10 mouse cellular contexts compared by ENCODE assay signal in the genomic region with DNA sequence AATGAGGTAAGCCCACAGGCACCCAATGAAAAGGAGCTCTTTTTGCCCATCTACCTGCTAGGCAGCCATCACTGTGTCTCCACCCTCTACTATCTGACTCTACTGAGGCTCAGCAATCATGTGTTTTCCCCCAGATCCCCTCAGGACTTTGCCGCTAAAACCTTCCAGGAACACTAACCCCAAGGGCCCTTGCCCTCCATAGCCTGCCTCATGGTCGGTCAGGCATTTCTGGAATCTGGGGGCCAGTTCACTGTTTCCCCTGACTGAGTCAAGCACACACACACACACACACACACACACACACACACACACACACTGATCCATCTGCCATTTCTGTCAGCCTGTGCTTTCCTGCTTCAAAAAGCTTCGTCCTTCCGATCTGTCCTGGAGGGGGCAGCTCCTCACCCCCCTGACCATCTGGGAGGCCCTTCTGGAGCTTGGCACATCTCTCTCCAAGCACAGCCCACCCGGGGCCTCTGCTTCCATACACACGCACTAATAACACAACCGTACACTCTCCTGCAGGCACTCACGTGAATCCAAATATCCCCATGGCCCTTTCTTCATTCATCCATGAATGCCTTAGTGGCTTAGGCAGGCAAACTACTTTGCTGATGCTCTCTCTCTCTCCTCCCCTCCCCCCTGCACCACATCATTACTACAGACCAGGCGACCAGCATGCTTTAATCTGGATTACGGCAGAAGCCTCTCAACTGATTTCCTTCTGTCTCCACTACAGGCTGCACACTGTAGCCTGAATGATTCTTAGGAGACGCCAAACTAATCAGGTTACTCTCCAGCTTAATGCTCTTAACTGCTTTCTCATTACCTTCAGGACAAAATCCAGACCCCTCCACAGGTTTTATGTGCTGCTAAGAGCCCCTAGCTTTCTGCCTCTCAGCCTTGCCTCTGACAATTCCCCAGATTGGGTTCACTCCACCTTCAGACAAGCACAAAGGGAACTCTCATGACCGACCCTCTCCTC. TPM values are rescaled to one million over a fixed set of nuclear protein-coding genes. Genes with fewer than 3 reads are reported as not detected.
A peak's percentile ranks its signal among the peaks of the same experiment; 100 is the strongest.
DNase-seq lines count a peak whose midpoint lies in the region; ATAC-seq and TF ChIP-seq lines count a peak whose summit lies in the region.
"Had no signal": no experiment of that assay in that cellular context is flagged by ENCODE, and none has a peak within 500 bp of the region (broad histone marks: within the 10 kb centered on the region; RNA-seq: fewer than 3 reads in every experiment).

No protein-coding gene starts in this region.

- H3K9ac ChIP-seq in heart, embryonic 13.5 days: peak overlapping the region; percentile 40; the same call in 1 of the 2 replicates
- H3K9ac ChIP-seq in forebrain, embryonic 14.5 days (ENCODE audit: low read length): peak overlapping the region; percentile 43
- peak overlapping the region; percentile 69 for H3K9ac ChIP-seq in midbrain, embryonic 13.5 days (replicated peaks)
- H3K9ac ChIP-seq in heart, adult 2 months (ENCODE audit: low read depth, low read length): no peak overlapping the region
- H3K9ac ChIP-seq: lung, embryonic 15.5 days had no signal

- no peak for TF ChIP-seq POLR2A in heart, adult 2 months (IDR thresholded peaks at IDR 0.05; ENCODE audit: insufficient read depth, low read depth, low read length)

- peaks cover 49% of the 10 kb centered on the region for H3K36me3 ChIP-seq in heart, embryonic 13.5 days
- peaks cover 57% of the 10 kb centered on the region for H3K36me3 ChIP-seq in forebrain, embryonic 14.5 days (ENCODE audit: control insufficient read depth, insufficient read depth, low read length)
- peaks cover 56% of the 10 kb centered on the region for H3K36me3 ChIP-seq in midbrain, embryonic 13.5 days
- no peaks in the 10 kb centered on the region for H3K36me3 ChIP-seq in heart, adult 2 months (ENCODE audit: control insufficient read depth, insufficient read depth, low read length)

- WGBS in heart, embryonic 13.5 days: 34% methylated on average over 12 of the region's 12 CpGs
- WGBS in forebrain, embryonic 14.5 days: 10% methylated on average over 12 of the region's 12 CpGs
- 6% methylated on average over 12 of the region's 12 CpGs for WGBS in midbrain, embryonic 13.5 days
- whole genome bisulfite sequencing in heart, adult 2 months: 62% methylated on average over 12 of the region's 12 CpGs

- H3K4me2 ChIP-seq in heart, embryonic 13.5 days: no peak overlapping the region; the same call in 1 of the 2 replicates
- peak overlapping the region; percentile 46 for H3K4me2 ChIP-seq in forebrain, embryonic 14.5 days (ENCODE audit: low read length)
- H3K4me2 ChIP-seq in midbrain, embryonic 13.5 days (replicated peaks): peak overlapping the region; percentile 66
- H3K4me2 ChIP-seq: lung, embryonic 15.5 days had no signal

- intact Hi-C loops in heart, adult 2 months (cut with DNase I): no loop called here

- TF ChIP-seq CTCF in heart, adult 2 months (IDR thresholded peaks at IDR 0.05): no peak

- H3K4me1 ChIP-seq in heart, embryonic 13.5 days: peaks cover 40% of the 10 kb centered on the region
- H3K4me1 ChIP-seq in forebrain, embryonic 14.5 days (ENCODE audit: control insufficient read depth, insufficient read depth, low read length): peaks cover 29% of the 10 kb centered on the region
- H3K4me1 ChIP-seq in midbrain, embryonic 13.5 days (replicated peaks): peaks cover 61% of the 10 kb centered on the region
- peaks cover 2% of the 10 kb centered on the region; the same call in 1 of the 2 replicates for H3K4me1 ChIP-seq in heart, adult 2 months (ENCODE audit: control insufficient read depth, insufficient read depth, low read length)

- H3K27me3 ChIP-seq in heart, embryonic 13.5 days (replicated peaks): no peaks in the 10 kb centered on the region
- H3K27me3 ChIP-seq in forebrain, embryonic 14.5 days (replicated peaks; ENCODE audit: control insufficient read depth, insufficient read depth, low read length): no peaks in the 10 kb centered on the region
- no peaks in the 10 kb centered on the region for H3K27me3 ChIP-seq in midbrain, embryonic 13.5 days
- H3K27me3 ChIP-seq in heart, adult 2 months (ENCODE audit: control insufficient read depth, insufficient read depth, low read length): no peaks in the 10 kb centered on the region
- H3K27me3 ChIP-seq: lung, embryonic 15.5 days had no signal

- DNase-seq in heart, adult 9 months (ENCODE audit: low spot score in 2 of 2): no peak
- DNase-seq in cerebellum, adult 11-12 months: peak; percentile 94
- peak; percentile 49 for DNase-seq in forebrain, embryonic 14.5 days (ENCODE audit: low spot score)
- no peak for DNase-seq in heart, adult 2 months

- no peaks in the 10 kb centered on the region for H3K9me3 ChIP-seq in heart, embryonic 13.5 days
- no peaks in the 10 kb centered on the region for H3K9me3 ChIP-seq in forebrain, embryonic 14.5 days (replicated peaks; ENCODE audit: control insufficient read depth, low read length)
- no peaks in the 10 kb centered on the region for H3K9me3 ChIP-seq in midbrain, embryonic 13.5 days
- H3K9me3 ChIP-seq: lung, embryonic 15.5 days had no signal

- no peak for ATAC-seq in heart, embryonic 13.5 days (ENCODE audit: extremely low read depth, insufficient number of reproducible peaks, low FRiP score, low TSS enrichment)
- ATAC-seq in forebrain, embryonic 14.5 days: peak; percentile 38
- ATAC-seq in midbrain, embryonic 13.5 days: peak; percentile 63
- no peak for ATAC-seq in megakaryocyte, adult 5-6 weeks (ENCODE audit: poor library complexity, severe bottlenecking)
- ATAC-seq in monocyte, adult 5-6 weeks (replicated peaks; ENCODE audit: insufficient number of reproducible peaks, low FRiP score, low TSS enrichment, poor library complexity, severe bottlenecking): no peak

- no peak overlapping the region for H3K27ac ChIP-seq in heart, embryonic 13.5 days (replicated peaks)
- H3K27ac ChIP-seq in forebrain, embryonic 14.5 days (ENCODE audit: low read depth, low read length): peak overlapping the region; percentile 90
- H3K27ac ChIP-seq in midbrain, embryonic 13.5 days: peak overlapping the region; percentile 93
- no peak overlapping the region for H3K27ac ChIP-seq in heart, adult 2 months
- H3K27ac ChIP-seq: lung, embryonic 15.5 days had no signal

- TF ChIP-seq EP300 in heart, adult 2 months (IDR thresholded peaks at IDR 0.05; ENCODE audit: insufficient read depth, low read depth, low read length): no peak

- H3K4me3 ChIP-seq in heart, embryonic 13.5 days: no peak overlapping the region
- peak overlapping the region; percentile 14 for H3K4me3 ChIP-seq in forebrain, embryonic 14.5 days (ENCODE audit: low read depth, low read length)
- H3K4me3 ChIP-seq in midbrain, embryonic 13.5 days (replicated peaks): peak overlapping the region; percentile 38
- H3K4me3 ChIP-seq in heart, adult 2 months: no peak overlapping the region
- H3K4me3 ChIP-seq: lung, embryonic 15.5 days had no signal

- H3K79me2 ChIP-seq in heart, adult 2 months (replicated peaks; ENCODE audit: control insufficient read depth, insufficient read depth, low read length): 0 out of 2 replicates have a peak, but pooled peaks cover 1% of the 10 kb centered on the region

RNA-seq across cellular contexts. Expression of gene Apbb1, which starts 11.6 kb away (rescaled TPM):
- 45.6 and 48.3 TPM in 2 replicates for polyA plus RNA-seq in heart, embryonic 13.5 days (2015; fragmentation: Nextera tagmentation; extraction: Ambion mirVana)
- 188 and 228 TPM in 2 replicates for polyA plus RNA-seq in forebrain, embryonic 14.5 days (2014; fragmentation: Nextera tagmentation; extraction: Ambion mirVana)
- 234 and 240 TPM in 2 replicates for polyA plus RNA-seq in midbrain, embryonic 13.5 days (2015; fragmentation: Nextera tagmentation; extraction: Ambion mirVana)
- 1.6 and 1.9 TPM in 2 replicates for total RNA-seq in megakaryocyte, adult 5-6 weeks (2015)
- total RNA-seq in megakaryocyte, adult 5-6 weeks (2017): 3.7 and 9.5 TPM in 2 replicates
- total RNA-seq in monocyte, adult 5-6 weeks (2017): 6.0 to 25.3 TPM (median 10.9 TPM) in 3 replicates
- total RNA-seq in heart, adult 2 months (2021): 100 to 1,000 TPM; 123 to 147 TPM
- 259 and 333 TPM in 2 replicates for polyA plus RNA-seq in heart, adult 2 months (2012; rRNA removed)

RNA-seq across cellular contexts. Expression of gene Smpd1, which starts 15.6 kb away (rescaled TPM):
- 50.0 and 55.7 TPM in 2 replicates for polyA plus RNA-seq in heart, embryonic 13.5 days (2015; fragmentation: Nextera tagmentation; extraction: Ambion mirVana)
- 79.9 and 88.5 TPM in 2 replicates for polyA plus RNA-seq in forebrain, embryonic 14.5 days (2014; fragmentation: Nextera tagmentation; extraction: Ambion mirVana)
- polyA plus RNA-seq in midbrain, embryonic 13.5 days (2015; fragmentation: Nextera tagmentation; extraction: Ambion mirVana): 66.3 and 68.9 TPM in 2 replicates
- 25.8 and 26.1 TPM in 2 replicates for total RNA-seq in megakaryocyte, adult 5-6 weeks (2015)
- total RNA-seq in megakaryocyte, adult 5-6 weeks (2017): 24.7 and 33.3 TPM in 2 replicates
- 20.2 to 29.2 TPM (median 28.0 TPM) in 3 replicates for total RNA-seq in monocyte, adult 5-6 weeks (2017)
- total RNA-seq in heart, adult 2 months (2021): 100 to 1,000 TPM; 154 to 186 TPM
- 190 and 211 TPM in 2 replicates for polyA plus RNA-seq in heart, adult 2 months (2012; rRNA removed)

RNA-seq across cellular contexts. Expression of gene Hpx, which starts 30.1 kb away (rescaled TPM):
- polyA plus RNA-seq in heart, embryonic 13.5 days (2015; fragmentation: Nextera tagmentation; extraction: Ambion mirVana): 0.72 and 5.2 TPM in 2 replicates
- polyA plus RNA-seq in forebrain, embryonic 14.5 days (2014; fragmentation: Nextera tagmentation; extraction: Ambion mirVana): not detected in 2 replicates
- polyA plus RNA-seq in midbrain, embryonic 13.5 days (2015; fragmentation: Nextera tagmentation; extraction: Ambion mirVana): 0.44 TPM in 1 of 2 replicates, not detected in the other
- total RNA-seq in megakaryocyte, adult 5-6 weeks (2015): not detected in 2 replicates
- total RNA-seq in megakaryocyte, adult 5-6 weeks (2017): 0.29 TPM in 1 of 2 replicates, not detected in the other
- total RNA-seq in monocyte, adult 5-6 weeks (2017): not detected in 3 replicates
- total RNA-seq in heart, adult 2 months (2021): under 1 TPM in 1 of 2 experiments, not detected in 1; 0.16 TPM
- polyA plus RNA-seq in heart, adult 2 months (2012; rRNA removed): 0.33 and 1.9 TPM in 2 replicates
- total RNA-seq: hematopoietic stem cell, adult 5-6 weeks had no signal

Comparison
In these comparisons a context has a peak if more than half of its experiments do, and no peak if none do; other contexts are left out.
1. ATAC-seq: peak in forebrain, embryonic 14.5 days (single experiment) and midbrain, embryonic 13.5 days (single experiment); none in heart, embryonic 13.5 days (single experiment), megakaryocyte, adult 5-6 weeks (single experiment) and monocyte, adult 5-6 weeks (single experiment).
2. H3K27ac ChIP-seq: peak in forebrain, embryonic 14.5 days (single experiment) and midbrain, embryonic 13.5 days (single experiment); none in heart, embryonic 13.5 days (single experiment) and heart, adult 2 months (single experiment).
3. H3K4me3 ChIP-seq: peak in forebrain, embryonic 14.5 days (single experiment) and midbrain, embryonic 13.5 days (single experiment); none in heart, embryonic 13.5 days (single experiment) and heart, adult 2 months (single experiment).
4. DNase-seq: peak in cerebellum, adult 11-12 months (single experiment) and forebrain, embryonic 14.5 days (single experiment); none in heart, adult 9 months (0 of 2) and heart, adult 2 months (0 of 2).